Mouse (Mus musculus) erythroblast, embryonic 14.5 days (primary cell): ENCODE results near the gene Zmiz2.

Experiments
- GATA1 ChIP-seq: IDR thresholded peaks from 2 replicates; pipeline ENCODE4 v1.6.1; 2012; ENCODE audit warnings: low read length, inconsistent platforms, mixed read lengths
- TAL1 ChIP-seq: IDR thresholded peaks from 3 replicates; pipeline ENCODE4 v1.6.1; 2012; ENCODE audit warnings: low read length, inconsistent platforms, mixed read lengths

DNA sequence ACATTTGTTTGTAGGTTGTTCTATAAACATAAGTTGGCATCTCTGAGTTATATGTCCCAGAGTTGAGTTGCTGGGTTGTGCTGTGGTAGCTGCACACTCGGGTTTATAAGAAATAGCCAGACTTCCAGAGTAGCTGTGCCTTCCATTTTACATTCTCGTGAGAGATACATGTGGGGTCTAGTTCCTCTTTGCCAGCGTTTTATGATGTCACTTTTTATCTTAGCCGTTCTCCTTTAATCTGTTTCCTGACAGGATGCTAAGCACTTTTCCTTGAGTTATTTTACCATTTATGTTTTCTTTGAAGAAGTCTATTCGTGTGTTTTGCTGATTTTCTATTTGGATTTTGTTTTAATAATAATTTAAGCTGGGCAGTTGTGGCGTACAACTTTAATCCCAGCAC lies 4.0 kb downstream of the Zmiz2 start:
- TF ChIP-seq TAL1 = no peak
- TF ChIP-seq GATA1 = no peak
